Mouse (Mus musculus): ENCODE data around the gene Bloc1s5. TPM values are rescaled to one million over a fixed set of nuclear protein-coding genes. Genes with fewer than 3 reads are reported as not detected.

Gene Bloc1s5
- polyA plus RNA-seq, 1 experiment from 2014 or later = 23.8 TPM

- 95% methylated on average over 4 of the region's 4 CpGs for WGBS
- no peaks in the 10 kb centered on the region for H3K27me3 ChIP-seq (ENCODE audit: control insufficient read depth, insufficient read depth, low read depth, low read length)
- H3K4me2 ChIP-seq (ENCODE audit: low read length) = no peak overlapping the region
- no peak overlapping the region for H3K27ac ChIP-seq (ENCODE audit: low read length)
- no peaks in the 10 kb centered on the region for H3K4me1 ChIP-seq (ENCODE audit: control insufficient read depth, insufficient read depth, low read length)
- no peaks in the 10 kb centered on the region for H3K9me3 ChIP-seq (replicated peaks; ENCODE audit: control insufficient read depth, low read length, poor library complexity, severe bottlenecking)
- ATAC-seq = no peak
- H3K4me3 ChIP-seq (ENCODE audit: low read depth, low read length) = no peak overlapping the region
- no peak overlapping the region for H3K9ac ChIP-seq (ENCODE audit: low read depth, low read length)
- H3K36me3 ChIP-seq (ENCODE audit: control insufficient read depth, insufficient read depth, low read length) = peaks cover 58% of the 10 kb centered on the region
Measured at GRCm38 (mm10) chr13:38650292-38650691, 15.4 kb upstream of the Bloc1s5 start.

GRCm38 (mm10) chr13:38649069-38649468, 14.2 kb upstream of the Bloc1s5 start:
- H3K4me1 ChIP-seq (ENCODE audit: control insufficient read depth, insufficient read depth, low read length) = no peaks in the 10 kb centered on the region
- H3K4me2 ChIP-seq (ENCODE audit: low read length) = no peak overlapping the region
- H3K27me3 ChIP-seq (ENCODE audit: control insufficient read depth, insufficient read depth, low read depth, low read length) = no peaks in the 10 kb centered on the region
- H3K27ac ChIP-seq (ENCODE audit: low read length) = no peak overlapping the region
- no peaks in the 10 kb centered on the region for H3K9me3 ChIP-seq (replicated peaks; ENCODE audit: control insufficient read depth, low read length, poor library complexity, severe bottlenecking)
- H3K4me3 ChIP-seq (ENCODE audit: low read depth, low read length) = no peak overlapping the region
- no peak overlapping the region for H3K9ac ChIP-seq (ENCODE audit: low read depth, low read length)
- 89% methylated on average over 4 of the region's 4 CpGs for WGBS
- no peak for ATAC-seq
- peaks cover 58% of the 10 kb centered on the region for H3K36me3 ChIP-seq (ENCODE audit: control insufficient read depth, insufficient read depth, low read length)

- WGBS = 86% methylated on average over 5 of the region's 5 CpGs
- no peaks in the 10 kb centered on the region for H3K9me3 ChIP-seq (replicated peaks; ENCODE audit: control insufficient read depth, low read length, poor library complexity, severe bottlenecking)
- no peak overlapping the region for H3K9ac ChIP-seq (ENCODE audit: low read depth, low read length)
- H3K36me3 ChIP-seq (ENCODE audit: control insufficient read depth, insufficient read depth, low read length) = peaks cover 24% of the 10 kb centered on the region
- H3K27ac ChIP-seq (ENCODE audit: low read length) = no peak overlapping the region
- ATAC-seq = no peak
- H3K4me1 ChIP-seq (ENCODE audit: control insufficient read depth, insufficient read depth, low read length) = no peaks in the 10 kb centered on the region
- no peak overlapping the region for H3K4me2 ChIP-seq (ENCODE audit: low read length)
- no peaks in the 10 kb centered on the region for H3K27me3 ChIP-seq (ENCODE audit: control insufficient read depth, insufficient read depth, low read depth, low read length)
- no peak overlapping the region for H3K4me3 ChIP-seq (ENCODE audit: low read depth, low read length)
Measured at GRCm38 (mm10) chr13:38641414-38641813, 6.5 kb upstream of the Bloc1s5 start.

GRCm38 (mm10) chr13:38640961-38641360, 6.1 kb upstream of the Bloc1s5 start:
- H3K27me3 ChIP-seq (ENCODE audit: control insufficient read depth, insufficient read depth, low read depth, low read length) = no peaks in the 10 kb centered on the region
- H3K4me2 ChIP-seq (ENCODE audit: low read length) = no peak overlapping the region
- H3K4me1 ChIP-seq (ENCODE audit: control insufficient read depth, insufficient read depth, low read length) = no peaks in the 10 kb centered on the region
- no peak overlapping the region for H3K4me3 ChIP-seq (ENCODE audit: low read depth, low read length)
- WGBS = 79% methylated on average over 5 of the region's 5 CpGs
- ATAC-seq = no peak
- H3K9me3 ChIP-seq (replicated peaks; ENCODE audit: control insufficient read depth, low read length, poor library complexity, severe bottlenecking) = no peaks in the 10 kb centered on the region
- peaks cover 21% of the 10 kb centered on the region for H3K36me3 ChIP-seq (ENCODE audit: control insufficient read depth, insufficient read depth, low read length)
- H3K9ac ChIP-seq (ENCODE audit: low read depth, low read length) = no peak overlapping the region
- H3K27ac ChIP-seq (ENCODE audit: low read length) = no peak overlapping the region

- Histone ChIP-seq H3K9me3 (replicated peaks; ENCODE audit: control insufficient read depth, low read length, poor library complexity, severe bottlenecking) (no peaks in the 10 kb centered on the region), H3K27me3 (ENCODE audit: control insufficient read depth, insufficient read depth, low read depth, low read length) (no peaks in the 10 kb centered on the region), H3K4me1 (ENCODE audit: control insufficient read depth, insufficient read depth, low read length) (peaks cover 6% of the 10 kb centered on the region), H3K4me3 (ENCODE audit: low read depth, low read length) (no peak overlapping the region), H3K36me3 (ENCODE audit: control insufficient read depth, insufficient read depth, low read length) (peaks cover 3% of the 10 kb centered on the region), H3K27ac (ENCODE audit: low read length) (no peak overlapping the region), H3K9ac (ENCODE audit: low read depth, low read length) (no peak overlapping the region), H3K4me2 (ENCODE audit: low read length) (no peak overlapping the region)
- ATAC-seq = no peak
- 80% methylated on average over 11 of the region's 11 CpGs for WGBS
Measured at GRCm38 (mm10) chr13:38638694-38639093, 3.8 kb upstream of the Bloc1s5 start.

GRCm38 (mm10) chr13:38634256-38634799, 581 bp downstream of the Bloc1s5 start:
- no peaks in the 10 kb centered on the region for H3K27me3 ChIP-seq (ENCODE audit: control insufficient read depth, insufficient read depth, low read depth, low read length)
- under 1% methylated on average over 19 of the region's 19 CpGs for WGBS
- ATAC-seq = peak; percentile 87
- peak overlapping the region; percentile 80 for H3K4me2 ChIP-seq (ENCODE audit: low read length)
- H3K4me3 ChIP-seq (ENCODE audit: low read depth, low read length) = peak overlapping the region; percentile 72
- no peaks in the 10 kb centered on the region for H3K36me3 ChIP-seq (ENCODE audit: control insufficient read depth, insufficient read depth, low read length)
- no peaks in the 10 kb centered on the region for H3K9me3 ChIP-seq (replicated peaks; ENCODE audit: control insufficient read depth, low read length, poor library complexity, severe bottlenecking)
- H3K4me1 ChIP-seq (ENCODE audit: control insufficient read depth, insufficient read depth, low read length) = peaks cover 6% of the 10 kb centered on the region
- H3K27ac ChIP-seq (ENCODE audit: low read length) = peak overlapping the region; percentile 70
- peak overlapping the region; percentile 84 for H3K9ac ChIP-seq (ENCODE audit: low read depth, low read length)

GRCm38 (mm10) chr13:38633287-38634000, 1.5 kb downstream of the Bloc1s5 start:
- 93% methylated on average over 6 of the region's 6 CpGs for WGBS
- Histone ChIP-seq H3K4me2 (ENCODE audit: low read length) (peak overlapping the region; percentile 80), H3K4me1 (ENCODE audit: control insufficient read depth, insufficient read depth, low read length) (peaks cover 6% of the 10 kb centered on the region), H3K9me3 (replicated peaks; ENCODE audit: control insufficient read depth, low read length, poor library complexity, severe bottlenecking) (no peaks in the 10 kb centered on the region), H3K9ac (ENCODE audit: low read depth, low read length) (no peak overlapping the region), H3K27ac (ENCODE audit: low read length) (no peak overlapping the region), H3K36me3 (ENCODE audit: control insufficient read depth, insufficient read depth, low read length) (no peaks in the 10 kb centered on the region), H3K27me3 (ENCODE audit: control insufficient read depth, insufficient read depth, low read depth, low read length) (no peaks in the 10 kb centered on the region), H3K4me3 (ENCODE audit: low read depth, low read length) (no peak overlapping the region)
- no peak for ATAC-seq

- Histone ChIP-seq H3K27me3 (ENCODE audit: control insufficient read depth, insufficient read depth, low read depth, low read length) (no peaks in the 10 kb centered on the region), H3K9me3 (replicated peaks; ENCODE audit: control insufficient read depth, low read length, poor library complexity, severe bottlenecking) (no peaks in the 10 kb centered on the region), H3K4me1 (ENCODE audit: control insufficient read depth, insufficient read depth, low read length) (peaks cover 6% of the 10 kb centered on the region), H3K4me3 (ENCODE audit: low read depth, low read length) (no peak overlapping the region), H3K27ac (ENCODE audit: low read length) (no peak overlapping the region), H3K36me3 (ENCODE audit: control insufficient read depth, insufficient read depth, low read length) (no peaks in the 10 kb centered on the region), H3K4me2 (ENCODE audit: low read length) (no peak overlapping the region), H3K9ac (ENCODE audit: low read depth, low read length) (no peak overlapping the region)
- WGBS = 95% methylated on average over 6 of the region's 6 CpGs
- no peak for ATAC-seq
Measured at GRCm38 (mm10) chr13:38632556-38632955, 2.4 kb downstream of the Bloc1s5 start.

GRCm38 (mm10) chr13:38626229-38626525, 8.7 kb downstream of the Bloc1s5 start:
- Histone ChIP-seq H3K27ac (ENCODE audit: low read length) (no peak overlapping the region), H3K4me3 (ENCODE audit: low read depth, low read length) (no peak overlapping the region), H3K9me3 (replicated peaks; ENCODE audit: control insufficient read depth, low read length, poor library complexity, severe bottlenecking) (no peaks in the 10 kb centered on the region), H3K4me1 (ENCODE audit: control insufficient read depth, insufficient read depth, low read length) (no peaks in the 10 kb centered on the region), H3K4me2 (ENCODE audit: low read length) (no peak overlapping the region), H3K9ac (ENCODE audit: low read depth, low read length) (no peak overlapping the region), H3K27me3 (ENCODE audit: control insufficient read depth, insufficient read depth, low read depth, low read length) (no peaks in the 10 kb centered on the region), H3K36me3 (ENCODE audit: control insufficient read depth, insufficient read depth, low read length) (no peaks in the 10 kb centered on the region)
- WGBS = 15% methylated on average over 6 of the region's 6 CpGs
- 0 out of 2 replicates have a peak, but pooled peaks have one; percentile 32 for ATAC-seq
